Mouse (Mus musculus): ENCODE results near the gene Hmg20a.
"Not testable (repeated sequence)": the region's sequence is repeated elsewhere in the genome, so short reads cannot be mapped to it uniquely, and the experiment has no call there.

Gene Hmg20a

GRCm38 (mm10) chr9:56417948-56418737 lies at the start of gene Hmg20a, which contains the start of gene Peak1:
TSS of gene Hmg20a (plus strand) at chr9:56418609.
TSS of gene Peak1 (minus strand) at chr9:56418067.
- peak; percentile 100 for DNase-seq (ENCODE audit: low spot score)

DNA sequence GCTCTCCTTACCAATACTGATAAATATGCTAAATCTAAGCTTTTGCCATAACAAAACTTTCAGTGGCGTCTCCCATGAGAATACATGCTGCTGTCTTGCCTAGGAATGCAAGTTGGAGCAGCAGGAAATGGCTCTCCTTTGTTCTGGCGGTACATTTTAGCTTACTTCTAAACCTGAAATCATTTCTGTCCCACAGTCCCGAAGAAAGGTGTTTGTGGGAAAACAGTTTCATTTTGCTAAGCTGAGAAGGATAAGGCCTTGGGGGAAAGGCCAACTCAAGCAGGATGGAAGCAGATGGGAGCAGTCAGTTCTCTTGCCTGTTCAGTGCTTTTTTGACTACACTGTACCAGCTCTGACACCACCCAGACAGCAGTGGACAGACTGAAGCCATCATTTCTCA lies 49.6 kb upstream of the Hmg20a start:
- no peak for DNase-seq (ENCODE audit: low spot score)

DNA sequence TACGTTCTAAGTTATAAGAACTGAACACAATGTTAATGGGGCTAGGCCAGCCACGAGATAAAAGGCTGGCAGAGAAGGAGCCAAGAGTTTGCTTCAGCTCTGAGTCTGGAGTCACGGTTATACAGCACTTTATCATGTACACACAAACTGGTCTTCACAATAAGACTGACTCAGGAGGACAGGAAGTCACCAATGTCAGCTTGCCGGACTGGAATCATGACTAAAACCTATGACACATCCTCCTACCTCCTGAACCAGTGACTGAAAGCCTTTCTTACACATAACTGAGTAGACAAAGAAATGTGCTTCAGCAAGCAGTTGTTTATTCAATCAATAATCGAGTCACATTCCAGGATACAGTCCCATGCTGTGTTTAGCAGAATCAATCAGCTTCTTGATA lies 47.7 kb upstream of the Hmg20a start:
- no peak for DNase-seq (ENCODE audit: low spot score)

- DNase-seq (ENCODE audit: low spot score), result peak; percentile 65
Measured at GRCm38 (mm10) chr9:56374401-56374800, 44.0 kb upstream of the Hmg20a start.

- DNase-seq (ENCODE audit: low spot score), result peak; percentile 66
Measured at GRCm38 (mm10) chr9:56382786-56383185, 35.6 kb upstream of the Hmg20a start.

DNA sequence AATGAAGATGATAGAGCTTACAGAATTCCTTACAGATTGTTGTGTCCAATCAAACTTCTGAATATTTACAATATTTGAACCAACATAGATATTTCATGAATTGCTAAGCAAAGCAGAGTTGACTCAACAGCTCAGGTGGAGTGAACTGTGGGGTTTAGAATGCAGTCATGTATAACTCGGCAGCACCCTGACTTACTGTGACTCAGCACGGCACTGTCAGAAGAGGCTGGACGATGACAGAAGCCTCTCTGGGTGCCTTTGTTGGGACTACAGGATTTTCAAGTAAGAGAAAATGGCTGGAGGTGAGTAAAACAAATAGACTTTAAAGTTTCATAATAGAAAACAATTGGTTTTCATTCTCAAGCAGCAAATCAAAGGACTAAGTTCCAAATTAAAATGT lies 25.6 kb upstream of the Hmg20a start:
- no peak for DNase-seq (ENCODE audit: low spot score)

DNA sequence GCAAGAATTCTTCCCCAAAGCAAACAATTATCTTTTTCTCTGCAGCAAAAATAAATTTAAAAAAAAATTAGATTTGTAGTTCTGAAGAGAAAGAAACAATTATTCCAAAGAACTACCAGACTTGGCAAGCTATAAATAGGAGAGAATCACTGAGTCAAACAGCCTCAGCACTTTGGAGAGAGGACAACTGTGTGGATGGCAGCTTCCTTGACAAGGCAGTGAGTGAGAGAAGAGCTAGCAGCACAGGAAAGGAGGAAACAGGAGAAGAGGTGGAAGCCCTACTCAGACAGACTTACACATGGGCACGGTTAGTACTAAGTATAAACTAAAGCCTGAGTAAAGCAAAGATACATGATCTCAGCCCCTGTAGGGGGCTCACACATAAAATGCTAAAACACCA lies 22.1 kb upstream of the Hmg20a start:
- no peak for DNase-seq (ENCODE audit: low spot score)

- DNase-seq (ENCODE audit: low spot score), result no peak
Measured at GRCm38 (mm10) chr9:56404619-56405018, 13.8 kb upstream of the Hmg20a start.

DNA sequence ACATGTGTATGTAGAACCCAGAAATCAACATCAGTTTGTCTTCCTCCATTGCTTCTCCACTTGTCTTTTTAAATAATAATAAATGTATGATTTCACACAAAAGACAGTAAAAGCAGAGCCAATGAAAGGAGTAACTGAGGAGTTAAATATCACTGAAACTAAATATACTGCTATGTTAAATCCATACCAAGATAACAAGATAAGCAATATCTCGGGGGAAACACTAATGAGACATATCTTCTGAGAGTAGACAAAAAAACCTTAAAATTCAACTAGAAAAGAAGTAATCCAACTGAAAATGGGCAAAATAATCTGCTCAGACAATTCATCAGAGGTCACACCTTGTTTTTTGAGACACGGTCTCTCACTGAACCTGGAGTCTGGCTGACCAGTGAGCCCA lies 8.5 kb upstream of the Hmg20a start:
- no peak for DNase-seq (ENCODE audit: low spot score)

GRCm38 (mm10) chr9:56412716-56413115 lies 5.7 kb upstream of the Hmg20a start:
- no peak for DNase-seq (ENCODE audit: low spot score)

DNA sequence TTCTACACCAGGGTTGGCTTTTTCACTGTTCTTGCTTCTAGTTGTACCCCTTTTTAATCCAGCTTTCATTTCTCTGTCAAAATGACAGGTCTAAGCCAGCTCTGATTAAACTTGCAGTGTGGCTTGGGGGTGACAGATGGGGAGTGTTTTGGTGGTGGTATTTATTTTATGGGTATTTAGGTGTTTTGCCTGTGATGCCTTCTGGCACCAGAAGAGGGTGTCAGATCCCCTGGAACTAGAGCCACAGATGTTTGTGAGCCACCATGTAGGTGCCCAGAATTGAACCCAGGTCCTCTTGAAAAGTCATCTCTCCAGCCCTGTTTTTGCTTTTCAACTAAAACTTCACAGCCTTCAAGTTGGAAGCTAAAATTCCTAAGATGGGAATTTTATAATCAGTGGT lies 4.1 kb upstream of the Hmg20a start:
- DNase-seq (ENCODE audit: low spot score), result no peak

- DNase-seq (ENCODE audit: low spot score), result no peak
Measured at GRCm38 (mm10) chr9:56415393-56415792, 3.0 kb upstream of the Hmg20a start.

GRCm38 (mm10) chr9:56415935-56416607 lies 2.3 kb upstream of the Hmg20a start:
- no peak for DNase-seq (ENCODE audit: low spot score)

- peak; percentile 74 for DNase-seq (ENCODE audit: low spot score)
Measured at GRCm38 (mm10) chr9:56417415-56417947, 928 bp upstream of the Hmg20a start.

GRCm38 (mm10) chr9:56418738-56419239 lies 380 bp downstream of the Hmg20a start:
- peak; percentile 77 for DNase-seq (ENCODE audit: low spot score)

- no peak for DNase-seq (ENCODE audit: low spot score)
Measured at GRCm38 (mm10) chr9:56420236-56420635, 1.8 kb downstream of the Hmg20a start.

DNA sequence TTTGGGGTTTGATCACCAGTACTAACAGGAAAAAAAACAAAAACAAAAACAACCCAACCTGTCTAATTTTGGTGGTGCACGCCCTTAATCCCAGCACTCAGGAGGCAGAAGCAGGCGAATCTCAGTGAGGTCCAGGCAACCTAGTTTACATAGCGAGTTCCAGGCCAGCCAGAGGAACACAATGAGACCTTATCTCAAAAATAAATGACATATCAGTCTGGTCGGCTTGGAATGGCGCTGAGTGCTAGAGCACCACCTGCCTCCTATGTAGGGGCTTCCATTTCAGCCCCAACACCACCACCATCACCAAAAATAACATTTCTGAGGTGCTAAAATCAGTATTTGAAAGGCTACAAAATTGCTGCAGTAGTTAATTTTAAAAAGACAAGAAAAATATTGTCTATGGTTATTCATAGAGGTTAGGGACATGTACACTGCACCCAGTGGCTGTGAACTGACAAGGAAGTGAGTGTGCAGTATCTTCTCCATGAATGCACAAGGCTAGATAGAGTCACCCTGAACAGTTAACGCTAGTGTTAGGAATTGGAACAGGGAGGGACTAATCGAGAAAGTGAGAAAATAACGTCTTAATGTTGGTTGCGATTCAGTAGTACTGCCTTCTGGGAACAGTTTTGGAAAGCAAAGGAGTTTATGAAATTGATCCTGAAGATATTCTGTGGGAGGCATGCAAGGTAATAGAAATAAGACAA lies 2.6 kb downstream of the Hmg20a start:
- no peak for DNase-seq (ENCODE audit: low spot score)

DNA sequence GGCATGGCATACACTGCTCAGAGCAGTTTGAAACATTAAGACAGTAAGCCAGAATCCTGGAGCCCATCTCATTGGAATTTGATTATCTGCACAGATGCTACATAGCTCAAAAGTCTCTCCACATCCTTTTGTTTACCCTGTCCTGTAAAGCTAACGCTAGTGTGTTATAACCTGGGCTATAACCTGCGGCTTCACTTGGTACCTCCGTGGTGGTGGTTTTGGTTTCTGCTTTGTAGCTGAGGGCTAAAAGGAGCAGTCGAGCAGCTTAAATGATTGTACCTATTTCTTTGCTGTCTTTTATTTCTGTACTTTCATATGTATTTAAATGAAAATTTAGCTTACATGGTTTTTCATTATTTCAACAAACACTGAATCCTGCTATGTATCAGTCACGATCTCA lies 3.6 kb downstream of the Hmg20a start:
- no peak for DNase-seq (ENCODE audit: low spot score)

DNA sequence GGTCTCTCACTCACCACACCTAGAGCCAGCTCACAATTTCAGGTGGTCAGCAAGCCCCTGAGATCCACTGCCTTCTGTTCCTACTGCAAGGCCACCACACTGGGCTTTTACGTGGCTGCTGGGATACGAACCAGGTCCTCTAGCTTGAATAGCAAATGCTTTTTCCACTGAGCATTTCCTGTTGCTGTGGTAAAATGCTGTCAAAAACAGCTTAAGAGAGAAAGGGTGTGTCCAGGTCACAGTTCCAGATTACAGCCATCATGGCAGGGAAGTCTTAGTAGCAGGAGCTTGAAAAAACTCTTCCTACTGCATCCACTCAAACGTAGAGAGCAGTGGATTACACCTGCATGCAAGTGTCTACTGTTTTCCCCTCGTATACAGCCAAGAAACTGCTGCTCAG lies 6.5 kb downstream of the Hmg20a start:
- no peak for DNase-seq (ENCODE audit: low spot score)

GRCm38 (mm10) chr9:56435821-56436526 lies 17.6 kb downstream of the Hmg20a start:
- peak; percentile 13 for DNase-seq (ENCODE audit: low spot score)

GRCm38 (mm10) chr9:56437300-56437892 lies 19.0 kb downstream of the Hmg20a start:
- DNase-seq (ENCODE audit: low spot score), result not testable (repeated sequence)
